Mouse (Mus musculus) bone marrow macrophage, adult 2 months (primary cell): ENCODE measurements at regions not wholly inside any gene's neighbourhood (a gene's known extent, or its start where the extent isn't known, plus 50 kb on each side); places are given as distances from the start of the nearest gene placed in this dataset.

Experiments
- H3K27ac ChIP-seq: 2 replicates; pipeline ENCODE4 v1.5.1; 2012; ENCODE audit warnings: low read depth, low read length; ENCODE audit not compliant: insufficient read depth
- H3K4me1 ChIP-seq: 2 replicates; pipeline ENCODE4 v1.6.1; 2012; ENCODE audit warnings: low read length; ENCODE audit not compliant: control insufficient read depth, insufficient read depth
- H3K4me3 ChIP-seq: 2 replicates; pipeline ENCODE4 v1.5.1; 2012; ENCODE audit warnings: mild to moderate bottlenecking, low read length, moderate library complexity; ENCODE audit not compliant: insufficient read depth
- CTCF ChIP-seq: IDR thresholded peaks from 2 replicates; pipeline ENCODE4 v1.5.1; 2012; ENCODE audit warnings: low read depth, mild to moderate bottlenecking, low read length, moderate library complexity
- POLR2A ChIP-seq: IDR thresholded peaks from 2 replicates; pipeline ENCODE4 v1.6.1; 2012; ENCODE audit warnings: mild to moderate bottlenecking, low read depth, low read length, borderline replicate concordance

GRCm38 (mm10) chr15:87480758-87481157, 63.3 kb upstream of the Fam19a5 start:
- H3K27ac ChIP-seq = no peak overlapping the region
- no peaks in the 10 kb centered on the region for H3K4me1 ChIP-seq
- TF ChIP-seq POLR2A = no peak
- no peak for TF ChIP-seq CTCF
- H3K4me3 ChIP-seq = no peak overlapping the region
